Mouse (Mus musculus) liver, adult 2 months (tissue): ENCODE data around the gene Herc2.

Experiments
- CTCF ChIP-seq: fragments of 200-500 bp; IDR thresholded peaks from 2 replicates; pipeline ENCODE4 v1.5.1; 2011; ENCODE audit warnings: low read depth, low read length, control low read depth
- POLR2A ChIP-seq: fragments of 200-500 bp; IDR thresholded peaks from 2 replicates; pipeline ENCODE4 v1.6.1; 2011; ENCODE audit warnings: low read length, control low read depth; ENCODE audit not compliant: insufficient read depth; ENCODE audit errors: extremely low read depth

DNA sequence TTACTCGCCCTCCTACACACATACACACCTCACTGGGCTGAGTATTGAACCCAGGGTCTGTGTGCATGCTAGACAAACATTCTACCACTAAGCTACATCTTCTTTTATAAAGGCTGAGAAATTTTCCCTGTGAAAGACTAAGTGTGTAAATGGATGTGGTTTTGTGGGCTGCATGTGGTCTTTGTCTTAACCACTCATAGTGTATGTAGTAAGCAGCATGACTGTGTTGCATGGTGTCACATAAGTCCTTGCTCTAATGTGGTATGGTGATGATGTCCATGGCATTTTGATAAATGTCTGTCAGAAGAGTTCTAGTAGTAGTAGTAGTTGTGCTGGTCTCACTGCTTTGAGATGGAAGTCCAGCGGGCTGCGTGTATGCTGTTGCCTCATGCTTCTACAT is 152.8 kb downstream of the Herc2 start:
- no peak for TF ChIP-seq POLR2A
- no peak for TF ChIP-seq CTCF
